Mouse (Mus musculus) thymus, postnatal 10 days (tissue): ENCODE measurements around the gene S1pr2.
"Not testable (repeated sequence)": the region's sequence is repeated elsewhere in the genome, so short reads cannot be mapped to it uniquely, and the experiment has no call there.

ENCODE experiments used
- DNase-seq, 2 experiments: peaks; one replicate each; pipeline ENCODE4 v3.0.0; 2021; ENCODE audit warnings: low spot score in 2 of 2

S1pr2 gene

GRCm38 (mm10) chr9:20976216-20976960, at the start of gene S1pr2:
TSS of gene S1pr2 (minus strand) at chr9:20976781.
- DNase-seq: peak; percentile 62 to 66

GRCm38 (mm10) chr9:21025258-21025810, 48.8 kb upstream of the S1pr2 start:
- no peak for DNase-seq

- no peak for DNase-seq
Observed at GRCm38 (mm10) chr9:21022726-21023125, 46.1 kb upstream of the S1pr2 start.

GRCm38 (mm10) chr9:21022288-21022687, 45.7 kb upstream of the S1pr2 start:
- no peak for DNase-seq

GRCm38 (mm10) chr9:21021363-21021762, 44.8 kb upstream of the S1pr2 start:
- DNase-seq: no peak

- no peak for DNase-seq
Observed at GRCm38 (mm10) chr9:21018600-21018999, 42.0 kb upstream of the S1pr2 start.

GRCm38 (mm10) chr9:21017177-21017575, 40.6 kb upstream of the S1pr2 start:
- peak in 1 of 2 experiments; percentile 13 for DNase-seq

- DNase-seq: no peak
Observed at GRCm38 (mm10) chr9:21016331-21017176, 40.0 kb upstream of the S1pr2 start.

GRCm38 (mm10) chr9:21015571-21016130, 39.1 kb upstream of the S1pr2 start, which contains the start of gene Icam1:
TSS of gene Icam1 (plus strand) at chr9:21015985.
- peak; percentile 77 to 82 for DNase-seq

- peak; percentile 50 to 58 for DNase-seq
Observed at GRCm38 (mm10) chr9:21014691-21015570, 38.4 kb upstream of the S1pr2 start.

GRCm38 (mm10) chr9:21012368-21012767, 35.8 kb upstream of the S1pr2 start:
- DNase-seq: no peak

GRCm38 (mm10) chr9:21011846-21012312, 35.3 kb upstream of the S1pr2 start:
- DNase-seq: no peak

- not testable (repeated sequence) for DNase-seq
Observed at GRCm38 (mm10) chr9:21010939-21011541, 34.5 kb upstream of the S1pr2 start.

GRCm38 (mm10) chr9:21010362-21010761, 33.8 kb upstream of the S1pr2 start:
- DNase-seq: no peak

- DNase-seq: no peak
Observed at GRCm38 (mm10) chr9:21008007-21008406, 31.4 kb upstream of the S1pr2 start.

- no peak for DNase-seq
Observed at GRCm38 (mm10) chr9:21007313-21007952, 30.9 kb upstream of the S1pr2 start.

- DNase-seq: peak; percentile 69 to 83
Observed at GRCm38 (mm10) chr9:21002627-21003551, 26.3 kb upstream of the S1pr2 start, which contains the start of gene Mrpl4. TSS of gene Mrpl4 (plus strand) at chr9:21002738.

GRCm38 (mm10) chr9:21002270-21002626, 25.7 kb upstream of the S1pr2 start:
- DNase-seq: no peak

GRCm38 (mm10) chr9:21001651-21002200, 25.1 kb upstream of the S1pr2 start:
- DNase-seq: no peak
